Mouse (Mus musculus) kidney, embryonic 15.5 days (tissue): Measurements from ENCODE around the gene Secisbp2l. TPM values are rescaled to one million over a fixed set of nuclear protein-coding genes. Genes with fewer than 3 reads are reported as not detected.

Experiments
- ATAC-seq: fragments of 200-750 bp; cut with Nextera tagmentation; replicated peaks from 2 replicates; pipeline ENCODE4 v1.8.0; 2017; ENCODE audit warnings: moderate TSS enrichment; ENCODE audit not compliant: low FRiP score
- H3K27ac ChIP-seq: fragments of 300-500 bp; sonication (generic); 2 replicates; pipeline ENCODE4 v1.5.1; 2015; ENCODE audit warnings: mild to moderate bottlenecking, inconsistent platforms
- H3K27me3 ChIP-seq: fragments of 300-500 bp; sonication (generic); 2 replicates; pipeline ENCODE4 v1.6.1; 2015; ENCODE audit warnings: inconsistent platforms
- H3K36me3 ChIP-seq: fragments of 300-500 bp; sonication (generic); 2 replicates; pipeline ENCODE4 v1.6.1; 2015; ENCODE audit warnings: inconsistent platforms
- H3K4me1 ChIP-seq: fragments of 300-500 bp; sonication (generic); 2 replicates; pipeline ENCODE4 v1.6.1; 2015; ENCODE audit warnings: inconsistent platforms
- H3K4me2 ChIP-seq: fragments of 300-500 bp; sonication (generic); 2 replicates; pipeline ENCODE4 v1.6.1; 2015; ENCODE audit warnings: moderate library complexity, mild to moderate bottlenecking, inconsistent platforms
- H3K4me3 ChIP-seq: fragments of 300-500 bp; sonication (generic); replicated peaks from 2 replicates; pipeline ENCODE4 v1.5.1; 2015; ENCODE audit warnings: mild to moderate bottlenecking, inconsistent platforms
- H3K9ac ChIP-seq: fragments of 300-500 bp; sonication (generic); 2 replicates; pipeline ENCODE4 v1.6.1; 2015; ENCODE audit warnings: mild to moderate bottlenecking, inconsistent platforms
- H3K9me3 ChIP-seq: fragments of 300-500 bp; sonication (generic); replicated peaks from 2 replicates; pipeline ENCODE4 v1.6.1; 2016; ENCODE audit warnings: inconsistent platforms
- WGBS: fragments of 180-500 bp; shearing (Covaris S2); methylation state at CpG from one replicate; pipeline ENCODE4 v1.1.7; 2015; ENCODE audit warnings: mixed read lengths; 5-methylcytosine and 5-hydroxymethylcytosine counted together
- polyA plus RNA-seq: library from polyadenylated mRNA; unstranded; fragments of >200 nt; fragmentation: Nextera tagmentation; extraction: Ambion mirVana; gene quantifications from 2 replicates; pipeline ENCODE4 v1.2.1, GENCODE M21; 2015

Secisbp2l gene
- polyA plus RNA-seq, 1 experiment from 2014 or later = 19.0 TPM

- Histone ChIP-seq H3K9ac (no peak overlapping the region), H3K27ac (no peak overlapping the region), H3K4me3 (no peak overlapping the region), H3K4me2 (no peak overlapping the region), H3K4me1 (no peaks in the 10 kb centered on the region), H3K27me3 (no peaks in the 10 kb centered on the region), H3K36me3 (no peaks in the 10 kb centered on the region), H3K9me3 (no peaks in the 10 kb centered on the region)
- no peak for ATAC-seq
- WGBS = 69% methylated on average over 2 of the region's 2 CpGs
Observed at GRCm38 (mm10) chr2:125795118-125795517, 12.4 kb upstream of the Secisbp2l start.

GRCm38 (mm10) chr2:125794166-125794565, 11.5 kb upstream of the Secisbp2l start:
- Histone ChIP-seq H3K9me3 (no peaks in the 10 kb centered on the region), H3K9ac (no peak overlapping the region), H3K27me3 (no peaks in the 10 kb centered on the region), H3K36me3 (no peaks in the 10 kb centered on the region), H3K4me3 (no peak overlapping the region), H3K27ac (no peak overlapping the region), H3K4me1 (no peaks in the 10 kb centered on the region), H3K4me2 (no peak overlapping the region)
- WGBS = 29% methylated on average over 2 of the region's 2 CpGs
- no peak for ATAC-seq

GRCm38 (mm10) chr2:125792879-125793261, 10.2 kb upstream of the Secisbp2l start:
- ATAC-seq = no peak
- no peaks in the 10 kb centered on the region for H3K9me3 ChIP-seq
- no peak overlapping the region for H3K4me3 ChIP-seq
- no peaks in the 10 kb centered on the region for H3K4me1 ChIP-seq
- no peaks in the 10 kb centered on the region for H3K36me3 ChIP-seq
- H3K27me3 ChIP-seq = no peaks in the 10 kb centered on the region
- no peak overlapping the region for H3K27ac ChIP-seq
- no peak overlapping the region for H3K9ac ChIP-seq
- H3K4me2 ChIP-seq = no peak overlapping the region
- 86% methylated on average over 11 of the region's 11 CpGs for WGBS

GRCm38 (mm10) chr2:125792144-125792878, 9.6 kb upstream of the Secisbp2l start:
- ATAC-seq = no peak
- Histone ChIP-seq H3K27me3 (no peaks in the 10 kb centered on the region), H3K4me2 (no peak overlapping the region), H3K27ac (no peak overlapping the region), H3K36me3 (no peaks in the 10 kb centered on the region), H3K9ac (no peak overlapping the region), H3K9me3 (no peaks in the 10 kb centered on the region), H3K4me3 (no peak overlapping the region), H3K4me1 (no peaks in the 10 kb centered on the region)
- 68% methylated on average over 2 of the region's 2 CpGs for WGBS

GRCm38 (mm10) chr2:125791485-125791885, 8.8 kb upstream of the Secisbp2l start:
- Histone ChIP-seq H3K27me3 (no peaks in the 10 kb centered on the region), H3K9ac (no peak overlapping the region), H3K4me3 (no peak overlapping the region), H3K9me3 (no peaks in the 10 kb centered on the region), H3K4me2 (no peak overlapping the region), H3K36me3 (no peaks in the 10 kb centered on the region), H3K27ac (no peak overlapping the region), H3K4me1 (no peaks in the 10 kb centered on the region)
- no peak for ATAC-seq
- 72% methylated on average over 7 of the region's 7 CpGs for WGBS

- 92% methylated on average over 4 of the region's 4 CpGs for whole genome bisulfite sequencing
Observed at GRCm38 (mm10) chr2:125790242-125790641, 7.6 kb upstream of the Secisbp2l start.

GRCm38 (mm10) chr2:125789265-125789664, 6.6 kb upstream of the Secisbp2l start:
- Histone ChIP-seq H3K4me2 (no peak overlapping the region), H3K9me3 (no peaks in the 10 kb centered on the region), H3K36me3 (no peaks in the 10 kb centered on the region), H3K27me3 (no peaks in the 10 kb centered on the region), H3K4me1 (peaks cover 8% of the 10 kb centered on the region), H3K9ac (no peak overlapping the region), H3K4me3 (no peak overlapping the region), H3K27ac (no peak overlapping the region)
- 0 out of 2 replicates have a peak, but pooled peaks have one; percentile 54 for ATAC-seq
- 63% methylated on average over 5 of the region's 5 CpGs for WGBS

More at GRCm38 (mm10) chr2:125790242-125790641, 7.6 kb upstream of the Secisbp2l start:
- Histone ChIP-seq H3K36me3 (no peaks in the 10 kb centered on the region), H3K4me3 (no peak overlapping the region), H3K4me1 (no peaks in the 10 kb centered on the region; the same call in 1 of the 2 replicates), H3K27me3 (no peaks in the 10 kb centered on the region), H3K9ac (no peak overlapping the region), H3K4me2 (no peak overlapping the region), H3K9me3 (no peaks in the 10 kb centered on the region), H3K27ac (no peak overlapping the region)
- no peak for ATAC-seq

- no peak overlapping the region for H3K9ac ChIP-seq
- no peak overlapping the region for H3K4me3 ChIP-seq
- H3K27ac ChIP-seq = no peak overlapping the region
- H3K36me3 ChIP-seq = no peaks in the 10 kb centered on the region
- no peak overlapping the region for H3K4me2 ChIP-seq
- H3K27me3 ChIP-seq = no peaks in the 10 kb centered on the region
- no peaks in the 10 kb centered on the region for H3K9me3 ChIP-seq
- ATAC-seq = no peak
- H3K4me1 ChIP-seq = peaks cover 8% of the 10 kb centered on the region
- WGBS = 45% methylated on average over 3 of the region's 3 CpGs
Observed at GRCm38 (mm10) chr2:125788785-125789184, 6.1 kb upstream of the Secisbp2l start.

- no peak for ATAC-seq
- H3K27ac ChIP-seq = no peak overlapping the region
- peaks cover 12% of the 10 kb centered on the region for H3K4me1 ChIP-seq
- no peaks in the 10 kb centered on the region for H3K27me3 ChIP-seq
- no peaks in the 10 kb centered on the region for H3K9me3 ChIP-seq
- no peak overlapping the region for H3K4me3 ChIP-seq
- H3K9ac ChIP-seq = no peak overlapping the region
- no peaks in the 10 kb centered on the region for H3K36me3 ChIP-seq
- no peak overlapping the region for H3K4me2 ChIP-seq
Observed at GRCm38 (mm10) chr2:125788351-125788750, 5.7 kb upstream of the Secisbp2l start.

GRCm38 (mm10) chr2:125785021-125785420, 2.4 kb upstream of the Secisbp2l start:
- no peak overlapping the region for H3K4me2 ChIP-seq
- H3K27ac ChIP-seq = peak overlapping the region; percentile 54; the same call in 1 of the 2 replicates
- no peaks in the 10 kb centered on the region for H3K27me3 ChIP-seq
- H3K9me3 ChIP-seq = no peaks in the 10 kb centered on the region
- 54% methylated on average over 4 of the region's 4 CpGs for WGBS
- no peak overlapping the region for H3K4me3 ChIP-seq
- peaks cover 35% of the 10 kb centered on the region for H3K4me1 ChIP-seq
- H3K9ac ChIP-seq = no peak overlapping the region
- H3K36me3 ChIP-seq = no peaks in the 10 kb centered on the region
- no peak for ATAC-seq

- Histone ChIP-seq H3K4me2 (no peak overlapping the region), H3K9ac (no peak overlapping the region), H3K4me3 (no peak overlapping the region), H3K4me1 (peaks cover 37% of the 10 kb centered on the region), H3K27me3 (no peaks in the 10 kb centered on the region), H3K9me3 (no peaks in the 10 kb centered on the region), H3K27ac (peak overlapping the region; percentile 54; the same call in 1 of the 2 replicates), H3K36me3 (0 out of 2 replicates have a peak, but pooled peaks cover 5% of the 10 kb centered on the region)
- 36% methylated on average over 4 of the region's 4 CpGs for WGBS
- no peak for ATAC-seq
Observed at GRCm38 (mm10) chr2:125784392-125784791, 1.7 kb upstream of the Secisbp2l start.

GRCm38 (mm10) chr2:125783868-125784267, 1.2 kb upstream of the Secisbp2l start:
- 38% methylated on average over 4 of the region's 4 CpGs for WGBS
- H3K27ac ChIP-seq = peak overlapping the region; percentile 23; the same call in 1 of the 2 replicates
- H3K4me1 ChIP-seq = peaks cover 37% of the 10 kb centered on the region
- no peak overlapping the region for H3K9ac ChIP-seq
- no peak overlapping the region for H3K4me2 ChIP-seq
- no peak overlapping the region for H3K4me3 ChIP-seq
- no peaks in the 10 kb centered on the region for H3K27me3 ChIP-seq
- no peaks in the 10 kb centered on the region for H3K9me3 ChIP-seq
- ATAC-seq = no peak
- 0 out of 2 replicates have a peak, but pooled peaks cover 6% of the 10 kb centered on the region for H3K36me3 ChIP-seq
